Mouse (Mus musculus) midbrain, postnatal 0 days (tissue): Measurements from ENCODE around the gene Tox2. TPM values are rescaled to one million over a fixed set of nuclear protein-coding genes. Genes with fewer than 3 reads are reported as not detected.

Source experiments
- ATAC-seq: fragments of 200-750 bp; cut with Nextera tagmentation; 2 replicates; pipeline ENCODE4 v1.8.0; 2017; ENCODE audit warnings: moderate number of reproducible peaks, mild to moderate bottlenecking, moderate TSS enrichment, moderate library complexity; ENCODE audit not compliant: low FRiP score
- DNase-seq: peaks from one replicate; pipeline ENCODE4 v3.0.0-alpha.2; 2015; ENCODE audit warnings: low spot score
- H3K27ac ChIP-seq: fragments of 300-500 bp; sonication (generic); 2 replicates; pipeline ENCODE4 v1.5.1; 2014; ENCODE audit warnings: low read depth, mild to moderate bottlenecking, low read length, mixed read lengths
- H3K27me3 ChIP-seq: fragments of 300-500 bp; sonication (generic); 2 replicates; pipeline ENCODE4 v1.6.1; 2014; ENCODE audit warnings: low read length, control low read depth, mixed read lengths; ENCODE audit not compliant: insufficient read depth
- H3K36me3 ChIP-seq: fragments of 300-500 bp; sonication (generic); 2 replicates; pipeline ENCODE4 v1.6.1; 2014; ENCODE audit warnings: low read length, control low read depth, mixed read lengths; ENCODE audit not compliant: insufficient read depth
- H3K4me1 ChIP-seq: fragments of 300-500 bp; sonication (generic); 2 replicates; pipeline ENCODE4 v1.6.1; 2014; ENCODE audit warnings: mild to moderate bottlenecking, control low read depth, antibody characterized with exemption, low read length, mixed read lengths; ENCODE audit not compliant: insufficient read depth
- H3K4me2 ChIP-seq: fragments of 300-500 bp; sonication (generic); 2 replicates; pipeline ENCODE4 v1.6.1; 2014; ENCODE audit warnings: low read depth, mild to moderate bottlenecking, low read length, mixed read lengths; ENCODE audit not compliant: poor library complexity, severe bottlenecking
- H3K4me3 ChIP-seq: fragments of 300-500 bp; sonication (generic); 2 replicates; pipeline ENCODE4 v1.5.1; 2014; ENCODE audit warnings: low read depth, mild to moderate bottlenecking, low read length, moderate library complexity
- H3K9ac ChIP-seq: fragments of 300-500 bp; sonication (generic); replicated peaks from 2 replicates; pipeline ENCODE4 v1.6.1; 2014; ENCODE audit warnings: mild to moderate bottlenecking, low read length, moderate library complexity, mixed read lengths; ENCODE audit not compliant: poor library complexity, severe bottlenecking
- H3K9me3 ChIP-seq: fragments of 300-500 bp; sonication (generic); 2 replicates; pipeline ENCODE4 v1.6.1; 2016; ENCODE audit warnings: low read length, control low read depth
- CTCF ChIP-seq: IDR thresholded peaks from 2 replicates; pipeline ENCODE4 v1.5.1; 2016; ENCODE audit warnings: antibody characterized with exemption, mild to moderate bottlenecking
- WGBS: fragments of 180-500 bp; shearing (Covaris S2); extraction: QIAGEN DNeasy Blood & Tissue Kit; methylation state at CpG from one replicate; pipeline ENCODE4 v1.1.7; 2014; 5-methylcytosine and 5-hydroxymethylcytosine counted together
- polyA plus RNA-seq: library from polyadenylated mRNA; unstranded; fragments of >200 nt; fragmentation: Nextera tagmentation; extraction: Ambion mirVana; gene quantifications from 2 replicates; pipeline ENCODE4 v1.2.1, GENCODE M21; 2015
- total RNA-seq: library from RNA; depleted of rRNA; stranded (reverse); fragments of >200 nt; gene quantifications from 2 replicates; pipeline ENCODE4 v1.2.3, GENCODE M21; 2014

Gene Tox2
- total and polyA plus RNA-seq, 2 experiments from 2014 or later: 7.6 to 64.7 TPM

- Histone ChIP-seq H3K9me3 (no peaks in the 10 kb centered on the region), H3K36me3 (no peaks in the 10 kb centered on the region)
- no peak for ATAC-seq
Observed at GRCm38 (mm10) chr2:163267097-163267496, 64.2 kb downstream of the Tox2 start.

GRCm38 (mm10) chr2:163271581-163272492 is 68.9 kb downstream of the Tox2 start:
- Histone ChIP-seq H3K4me3 (no peak overlapping the region), H3K9me3 (no peaks in the 10 kb centered on the region), H3K27me3 (no peaks in the 10 kb centered on the region), H3K4me2 (no peak overlapping the region), H3K9ac (no peak overlapping the region), H3K27ac (no peak overlapping the region), H3K4me1 (no peaks in the 10 kb centered on the region), H3K36me3 (0 out of 2 replicates have a peak, but pooled peaks cover 2% of the 10 kb centered on the region)
- DNase-seq (peak; percentile 42), ATAC-seq (no peak)
- 47% methylated on average over 8 of the region's 8 CpGs for WGBS
- no peak for TF ChIP-seq CTCF

More at GRCm38 (mm10) chr2:163267097-163267496, 64.2 kb downstream of the Tox2 start:
- TF ChIP-seq CTCF: no peak
- no peak for DNase-seq
- Histone ChIP-seq H3K9ac (no peak overlapping the region), H3K4me2 (no peak overlapping the region), H3K27ac (no peak overlapping the region), H3K27me3 (no peaks in the 10 kb centered on the region), H3K4me1 (no peaks in the 10 kb centered on the region), H3K4me3 (no peak overlapping the region)

DNA sequence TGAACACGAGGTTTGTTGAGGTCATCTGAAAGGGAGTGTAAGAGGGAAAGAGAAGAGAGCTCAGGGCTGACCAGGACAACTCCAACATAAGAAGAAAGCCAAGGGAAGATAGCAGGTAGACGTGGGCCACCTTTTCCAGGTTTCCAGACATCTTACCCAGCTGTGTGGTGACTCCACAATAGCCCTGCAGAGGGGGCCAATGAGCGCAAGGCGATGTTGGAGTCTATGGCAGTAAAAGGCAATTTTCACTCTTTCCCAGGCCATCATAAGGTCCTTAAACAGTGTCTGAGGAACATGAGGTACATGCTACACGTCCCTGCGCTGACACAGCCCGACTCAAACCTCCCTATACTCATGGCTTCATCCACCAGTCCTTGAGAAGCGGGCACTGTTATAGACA is 70.9 kb downstream of the Tox2 start:
- no peak for DNase-seq

GRCm38 (mm10) chr2:163275986-163276385 is 73.1 kb downstream of the Tox2 start:
- no peaks in the 10 kb centered on the region for H3K4me1 ChIP-seq
- no peak for ATAC-seq
- no peak for TF ChIP-seq CTCF
- no peak for DNase-seq
- no peak overlapping the region for H3K4me2 ChIP-seq
- WGBS: 88% methylated on average over 14 of the region's 14 CpGs
- H3K36me3 ChIP-seq: 0 out of 2 replicates have a peak, but pooled peaks cover 2% of the 10 kb centered on the region
- H3K27ac ChIP-seq: no peak overlapping the region
- no peaks in the 10 kb centered on the region for H3K9me3 ChIP-seq
- H3K27me3 ChIP-seq: no peaks in the 10 kb centered on the region
- H3K4me3 ChIP-seq: no peak overlapping the region
- no peak overlapping the region for H3K9ac ChIP-seq

More for the DNA sequence above, 70.9 kb downstream of the Tox2 start:
- Histone ChIP-seq H3K4me2 (no peak overlapping the region), H3K9me3 (no peaks in the 10 kb centered on the region), H3K4me1 (no peaks in the 10 kb centered on the region), H3K4me3 (no peak overlapping the region), H3K27me3 (no peaks in the 10 kb centered on the region), H3K9ac (no peak overlapping the region), H3K36me3 (0 out of 2 replicates have a peak, but pooled peaks cover 2% of the 10 kb centered on the region), H3K27ac (no peak overlapping the region)
- peak; percentile 32 for TF ChIP-seq CTCF
- WGBS: 81% methylated on average over 8 of the region's 8 CpGs
- ATAC-seq: no peak

GRCm38 (mm10) chr2:163277979-163278378 is 75.1 kb downstream of the Tox2 start:
- H3K4me1 ChIP-seq: no peaks in the 10 kb centered on the region
- H3K27ac ChIP-seq: peak overlapping the region; percentile 32; the same call in 1 of the 2 replicates
- ATAC-seq (no peak), DNase-seq (no peak)
- WGBS: 16% methylated on average over 9 of the region's 9 CpGs
- no peaks in the 10 kb centered on the region for H3K9me3 ChIP-seq
- H3K4me3 ChIP-seq: no peak overlapping the region
- no peak overlapping the region for H3K4me2 ChIP-seq
- no peaks in the 10 kb centered on the region for H3K27me3 ChIP-seq
- TF ChIP-seq CTCF: no peak
- no peak overlapping the region for H3K9ac ChIP-seq
- H3K36me3 ChIP-seq: 0 out of 2 replicates have a peak, but pooled peaks cover 2% of the 10 kb centered on the region
